Mouse (Mus musculus) ES-E14 (cell line): Measurements from ENCODE around the gene Ambp.

ENCODE experiments used
- CHD2 ChIP-seq: IDR thresholded peaks from 2 replicates; pipeline ENCODE4 v1.6.1; 2014; ENCODE audit warnings: mild to moderate bottlenecking, low read depth, low read length, inconsistent platforms
- HCFC1 ChIP-seq: IDR thresholded peaks from 2 replicates; pipeline ENCODE4 v1.6.1; 2012; ENCODE audit warnings: low read length, inconsistent platforms, borderline replicate concordance; ENCODE audit not compliant: insufficient read depth

DNA sequence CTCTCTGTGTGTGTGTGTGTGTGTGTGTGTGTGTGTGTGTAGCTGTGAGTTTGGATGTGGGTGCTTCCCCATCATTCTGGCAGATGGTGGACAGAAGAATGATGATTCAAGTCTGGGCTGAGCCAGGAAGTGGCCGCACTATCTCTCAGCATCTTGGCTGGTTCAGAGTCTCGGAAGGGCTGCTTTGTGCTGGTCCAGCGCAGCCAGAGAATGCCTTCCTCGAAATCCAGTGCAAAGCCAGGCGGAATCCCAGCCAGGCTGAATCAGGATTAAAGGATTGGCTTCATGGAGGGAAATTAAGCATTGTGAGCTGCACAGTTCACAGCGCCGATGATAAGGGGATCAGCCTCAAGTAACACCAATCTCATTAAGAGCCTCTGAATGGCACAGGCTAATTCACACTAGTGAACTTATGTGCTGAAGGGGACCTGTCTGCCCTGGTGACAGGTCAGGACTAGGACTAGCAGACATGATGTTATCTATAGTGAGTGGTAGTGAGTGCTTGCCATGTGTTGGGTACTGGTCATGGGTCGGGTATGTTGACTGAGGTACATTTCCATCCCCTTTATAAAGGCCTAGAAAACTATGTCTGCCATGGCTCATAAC lies 29.6 kb downstream of the Ambp start:
- TF ChIP-seq HCFC1, result no peak
- TF ChIP-seq CHD2, result no peak
